Mouse (Mus musculus) frontal cortex, postnatal 10 days (tissue): ENCODE data around the gene Hist2h4.
A peak's percentile ranks its signal among the peaks of the same experiment; 100 is the strongest.
"Not testable (repeated sequence)": the region's sequence is repeated elsewhere in the genome, so short reads cannot be mapped to it uniquely, and the experiment has no call there.

ENCODE experiments used
- DNase-seq, 2 experiments: peaks; one replicate each; pipeline ENCODE4 v3.0.0; 2022; ENCODE audit warnings: low spot score in 2 of 2, mixed read lengths in 1 of 2

Gene Hist2h4

GRCm38 (mm10) chr3:96247356-96248140 lies 15.6 kb downstream of the Hist2h4 start:
- DNase-seq: no peak

- DNase-seq: not testable (repeated sequence)
These were observed 16.7 kb downstream of the Hist2h4 start, which contains the start of gene Hist2h3c1 for GRCm38 (mm10) chr3:96246427-96246856. Gene Hist2h3c1 (plus strand): TSS chr3:96246685.

- DNase-seq: not testable (repeated sequence)
These were observed 17.1 kb downstream of the Hist2h4 start for GRCm38 (mm10) chr3:96246018-96246417.

GRCm38 (mm10) chr3:96245003-96245886 lies 17.9 kb downstream of the Hist2h4 start, which contains the start of gene Hist2h2aa1:
Gene Hist2h2aa1 (plus strand): TSS chr3:96245497.
- DNase-seq: peak; percentile 83 to 85

- no peak for DNase-seq
These were observed 19.1 kb downstream of the Hist2h4 start for GRCm38 (mm10) chr3:96243921-96244572.

- DNase-seq: no peak
These were observed 22.3 kb downstream of the Hist2h4 start for GRCm38 (mm10) chr3:96240799-96241197.

- DNase-seq: peak; percentile 90 to 95
These were observed 22.9 kb downstream of the Hist2h4 start, which contains the start of gene Hist2h2aa2 for GRCm38 (mm10) chr3:96239949-96240798. Gene Hist2h2aa2 (minus strand): TSS chr3:96240276.

GRCm38 (mm10) chr3:96238954-96239793 lies 23.9 kb downstream of the Hist2h4 start, which contains the start of gene Hist2h3c2:
Gene Hist2h3c2 (minus strand): TSS chr3:96239127.
- DNase-seq: not testable (repeated sequence)

- DNase-seq: no peak
These were observed 25.1 kb downstream of the Hist2h4 start for GRCm38 (mm10) chr3:96237904-96238511.

GRCm38 (mm10) chr3:96237335-96237903 lies 25.7 kb downstream of the Hist2h4 start:
- DNase-seq: no peak

GRCm38 (mm10) chr3:96236834-96237334 lies 26.2 kb downstream of the Hist2h4 start:
- no peak for DNase-seq

GRCm38 (mm10) chr3:96235836-96236235 lies 27.3 kb downstream of the Hist2h4 start:
- no peak for DNase-seq

GRCm38 (mm10) chr3:96234914-96235313 lies 28.2 kb downstream of the Hist2h4 start:
- no peak for DNase-seq

GRCm38 (mm10) chr3:96231758-96232120 lies 31.4 kb downstream of the Hist2h4 start:
- DNase-seq: no peak

- no peak for DNase-seq
These were observed 32.0 kb downstream of the Hist2h4 start for GRCm38 (mm10) chr3:96230910-96231757.

GRCm38 (mm10) chr3:96230404-96230803 lies 32.7 kb downstream of the Hist2h4 start:
- no peak for DNase-seq

GRCm38 (mm10) chr3:96228828-96229227 lies 34.3 kb downstream of the Hist2h4 start:
- no peak for DNase-seq
